Mouse (Mus musculus) right cerebral cortex, adult 2 months (tissue): Measurements from ENCODE around the gene Fnbp1l.

Experiments used
- DNase-seq, 2 experiments: peaks; one replicate each; pipeline ENCODE4 v3.0.0; 2021 to 2022; ENCODE audit warnings: low spot score in 2 of 2

The Fnbp1l gene

DNA sequence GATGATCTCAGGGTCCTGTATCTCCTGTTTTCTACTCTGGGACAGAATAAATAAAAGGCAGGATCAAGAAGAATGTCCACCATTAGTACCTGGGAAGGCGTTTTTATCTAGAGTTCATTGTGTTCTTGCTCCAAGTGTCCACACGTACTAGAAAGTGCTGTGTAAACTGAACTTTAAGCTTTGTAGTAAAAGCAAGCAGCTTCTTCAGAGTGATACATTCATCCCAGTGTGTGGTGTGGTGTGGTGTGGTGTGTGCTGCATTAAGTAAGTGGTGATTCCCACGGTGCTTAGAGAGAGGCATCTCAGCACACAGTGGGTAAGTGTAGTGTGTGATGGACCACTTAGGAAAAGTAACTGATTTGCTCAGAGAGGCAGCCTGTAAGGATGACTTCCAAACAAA is 91.0 kb downstream of the Fnbp1l start:
- DNase-seq, result no peak

GRCm38 (mm10) chr3:122521294-122521693 is 98.2 kb downstream of the Fnbp1l start:
- DNase-seq, result no peak

DNA sequence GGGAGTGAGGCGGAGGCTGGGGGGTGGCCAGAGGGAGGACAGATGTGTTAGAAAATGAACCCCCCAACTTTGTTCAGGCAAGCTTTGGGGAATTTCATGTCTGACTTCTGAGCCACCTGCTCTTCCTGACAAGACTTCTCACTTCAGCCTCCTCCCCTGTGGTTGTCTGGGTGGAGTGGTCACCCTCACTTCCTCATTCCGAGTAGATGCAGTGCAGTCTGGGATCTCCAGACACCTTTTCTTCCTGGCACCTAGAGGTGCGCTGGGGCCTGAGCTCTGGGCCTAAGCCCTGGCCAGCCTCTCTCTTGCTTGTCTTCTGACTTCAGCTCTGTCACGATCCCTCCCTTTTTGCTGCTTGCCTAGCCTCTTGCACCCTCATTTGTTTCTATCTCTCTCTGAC is 98.6 kb downstream of the Fnbp1l start:
- DNase-seq, result no peak

DNA sequence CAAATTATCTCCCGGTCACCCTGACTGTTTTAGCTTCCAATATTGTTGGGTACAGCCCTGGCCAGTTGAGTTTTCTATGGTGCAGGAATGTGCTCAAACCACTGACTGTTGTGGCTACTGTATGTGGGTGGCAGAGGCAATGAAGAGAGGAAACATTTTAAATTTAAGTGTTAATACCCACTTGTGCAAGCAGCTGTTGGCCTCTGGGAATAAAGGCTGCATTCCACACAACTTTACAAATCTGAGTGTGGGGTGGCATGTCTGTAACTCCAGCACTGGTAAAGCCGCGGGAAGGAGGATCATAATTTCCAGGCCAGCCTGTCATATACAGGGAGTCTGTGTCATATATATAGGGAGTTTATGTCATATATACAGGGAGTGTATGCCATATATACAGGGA is 99.2 kb downstream of the Fnbp1l start:
- no peak for DNase-seq

- DNase-seq, result no peak
Observed at GRCm38 (mm10) chr3:122519082-122519481, 100.4 kb downstream of the Fnbp1l start.

- no peak for DNase-seq
Observed at GRCm38 (mm10) chr3:122518231-122518736, 101.2 kb downstream of the Fnbp1l start.

DNA sequence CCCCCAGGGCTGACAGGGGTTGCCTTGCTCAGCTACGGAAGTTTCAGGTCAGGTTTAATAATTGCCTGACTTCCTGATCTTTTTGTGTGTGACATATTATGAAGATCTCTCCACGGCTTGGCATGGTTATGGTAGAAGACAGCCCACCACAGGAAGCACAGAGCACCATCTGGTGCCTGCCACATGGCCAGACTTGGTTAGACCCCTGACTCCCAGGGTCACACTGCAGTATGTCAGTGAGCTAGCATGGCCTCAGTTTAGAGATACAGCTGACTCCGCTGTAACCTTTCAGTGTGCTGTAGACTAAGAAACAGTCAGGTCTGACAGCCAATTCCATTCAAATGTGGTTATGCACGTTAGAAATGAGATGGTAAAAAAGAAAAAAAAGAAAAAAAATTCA is 101.8 kb downstream of the Fnbp1l start:
- DNase-seq, result no peak

- no peak for DNase-seq
Observed at GRCm38 (mm10) chr3:122516327-122516695, 103.2 kb downstream of the Fnbp1l start.

GRCm38 (mm10) chr3:122515568-122516326 is 103.8 kb downstream of the Fnbp1l start:
- DNase-seq, result no peak

- DNase-seq, result no peak
Observed at GRCm38 (mm10) chr3:122512725-122513375, 106.7 kb downstream of the Fnbp1l start.

DNA sequence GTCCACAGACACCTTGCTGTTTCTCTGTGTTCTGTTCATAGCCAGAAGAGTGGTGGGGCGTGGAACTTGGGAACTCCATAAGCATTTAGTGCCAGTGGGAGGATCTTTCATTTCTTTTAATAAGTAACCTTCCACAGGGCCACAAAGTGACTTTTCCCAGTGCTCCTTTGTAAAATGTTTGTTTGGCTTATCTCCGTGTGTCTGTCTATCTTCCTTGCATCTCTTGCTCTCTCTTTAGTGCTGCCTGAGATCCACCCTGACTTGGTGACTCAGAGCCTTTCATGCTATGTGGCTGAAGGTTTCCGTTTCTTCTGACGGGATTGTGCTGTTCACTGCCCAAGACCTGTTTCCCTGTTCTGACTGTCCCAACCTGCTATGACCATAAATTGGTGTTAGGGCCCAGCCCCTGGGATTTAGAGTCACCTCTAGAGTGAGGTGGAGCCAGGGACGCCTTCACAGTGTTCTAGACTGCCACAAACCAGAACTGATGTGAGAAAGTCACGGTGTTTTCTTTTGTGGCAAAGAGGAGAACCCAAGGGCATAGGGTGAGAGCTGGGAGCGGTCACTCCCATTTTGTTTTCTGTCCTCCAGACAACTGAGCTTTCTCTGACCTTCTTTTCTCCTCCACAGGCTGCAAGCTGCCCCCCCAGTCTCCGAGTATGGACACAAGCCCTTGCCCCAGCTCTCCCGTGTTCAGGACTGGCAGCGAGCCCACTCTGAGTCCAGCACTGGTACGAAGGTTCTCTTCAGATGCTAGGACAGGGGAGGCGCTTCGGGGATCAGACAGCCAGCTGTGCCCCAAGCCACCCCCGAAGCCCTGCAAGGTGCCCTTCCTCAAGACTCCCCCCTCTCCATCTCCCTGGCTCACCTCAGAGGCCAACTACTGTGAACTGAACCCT is 107.5 kb downstream of the Fnbp1l start:
- no peak for DNase-seq

DNA sequence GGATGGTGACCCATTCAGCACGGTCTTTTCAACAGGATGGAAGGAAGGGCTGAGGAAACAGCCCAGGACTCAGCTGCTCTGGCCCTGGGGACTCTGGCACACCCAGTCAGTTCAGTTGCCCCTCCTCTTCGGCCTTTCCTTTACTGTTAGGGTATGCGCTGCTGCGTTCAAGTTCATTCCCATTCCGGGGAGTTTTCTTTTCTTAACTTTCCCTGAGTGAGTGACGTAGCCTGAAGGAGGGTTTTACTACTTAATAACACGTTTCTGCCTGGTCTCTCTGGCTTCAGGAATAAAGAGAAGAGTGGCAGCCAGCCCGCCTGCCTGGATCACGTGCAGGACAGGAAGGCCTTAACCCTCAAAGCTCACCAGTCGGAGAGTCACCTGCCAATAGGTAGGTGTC is 108.6 kb downstream of the Fnbp1l start:
- DNase-seq, result no peak

GRCm38 (mm10) chr3:122510240-122510750 is 109.2 kb downstream of the Fnbp1l start:
- no peak for DNase-seq

DNA sequence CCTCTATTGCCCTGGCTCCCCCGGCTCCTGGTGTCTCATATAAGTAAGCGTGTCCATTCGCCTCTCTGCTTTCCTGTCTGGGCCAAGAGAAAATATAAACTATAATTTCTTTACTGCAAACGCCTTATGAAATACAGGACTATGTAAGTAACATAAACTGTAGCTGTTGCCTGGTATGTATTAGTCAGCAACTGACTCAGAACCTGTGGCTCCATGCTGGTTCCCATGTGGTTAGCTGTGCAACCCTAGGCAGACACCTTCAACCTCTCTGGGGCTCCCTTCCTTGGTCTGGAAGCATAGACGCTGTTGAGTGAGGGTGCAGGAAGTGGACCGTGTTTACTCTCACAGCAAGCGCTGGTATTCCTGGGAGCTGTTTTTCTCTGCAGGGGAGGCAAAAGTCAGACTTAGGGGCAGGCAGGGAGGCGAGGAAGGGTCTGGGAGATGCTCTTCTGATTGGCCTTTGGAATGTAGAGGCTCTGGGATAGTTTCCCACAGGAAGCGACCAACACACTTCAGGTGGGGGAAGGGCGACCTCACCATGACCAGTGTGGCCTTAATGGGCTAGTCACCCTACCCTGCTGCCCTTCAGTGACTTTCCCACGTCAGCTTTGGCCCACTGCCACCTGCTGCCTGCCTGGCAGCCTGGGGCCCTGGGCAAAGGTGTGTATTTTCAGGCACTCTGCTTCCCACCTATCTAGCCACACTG is 109.8 kb downstream of the Fnbp1l start:
- DNase-seq, result no peak

- no peak for DNase-seq
Observed at GRCm38 (mm10) chr3:122509084-122509483, 110.4 kb downstream of the Fnbp1l start.

- DNase-seq, result no peak
Observed at GRCm38 (mm10) chr3:122507826-122508225, 111.7 kb downstream of the Fnbp1l start.

DNA sequence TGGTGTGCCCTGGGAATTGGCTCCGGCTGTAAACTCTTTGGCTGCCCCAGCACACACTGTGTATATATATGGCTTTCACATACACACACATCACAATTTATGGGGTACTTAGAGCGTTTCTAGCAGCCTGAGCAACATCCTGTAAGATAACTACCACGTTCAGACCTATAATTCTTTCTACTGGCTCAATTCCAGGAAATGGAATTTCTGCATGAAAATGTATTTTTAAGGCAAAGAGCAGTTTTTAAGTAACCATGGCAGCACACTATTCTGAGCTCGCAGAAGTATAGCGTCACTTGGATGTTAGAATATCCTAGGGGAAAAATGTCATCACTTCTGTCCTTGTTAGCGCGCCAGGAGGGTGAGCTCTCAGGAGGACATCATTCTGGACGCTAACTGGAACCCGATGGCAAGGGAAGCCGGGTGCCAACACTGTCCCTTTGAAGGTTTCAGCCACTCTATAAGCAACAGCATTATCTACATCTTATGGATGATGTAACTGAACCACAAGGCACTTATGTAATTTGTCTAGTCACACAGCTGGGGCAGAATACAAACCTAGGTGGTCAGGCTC is 113.1 kb downstream of the Fnbp1l start:
- DNase-seq, result peak; percentile 58 to 64

- no peak for DNase-seq
Observed at GRCm38 (mm10) chr3:122500929-122501328, 118.6 kb downstream of the Fnbp1l start.

DNA sequence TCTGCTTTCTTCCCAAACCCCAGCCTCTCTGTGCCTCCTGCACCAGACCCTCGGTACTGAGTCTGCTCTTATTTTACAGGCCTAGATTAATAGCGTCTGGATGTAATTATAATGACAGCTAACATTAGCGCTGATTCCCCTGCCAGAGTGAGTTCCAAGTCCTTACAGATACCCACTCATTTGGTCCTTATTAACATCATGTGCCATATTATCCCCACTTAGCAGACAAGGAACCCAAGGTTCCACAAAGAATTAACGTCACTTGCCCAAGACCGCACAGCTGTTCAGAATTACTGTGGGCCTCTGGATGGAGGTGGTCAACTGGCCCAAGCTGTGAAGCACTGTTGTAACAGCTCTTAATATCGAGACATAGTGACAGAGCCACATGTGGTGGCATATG is 119.9 kb downstream of the Fnbp1l start:
- no peak for DNase-seq

GRCm38 (mm10) chr3:122498528-122498927 is 121.0 kb downstream of the Fnbp1l start:
- DNase-seq, result no peak

- DNase-seq, result no peak
Observed at GRCm38 (mm10) chr3:122497871-122498270, 121.6 kb downstream of the Fnbp1l start.
